Mouse (Mus musculus): ENCODE data around the gene Mup13.
"Not testable (repeated sequence)": the region's sequence is repeated elsewhere in the genome, so short reads cannot be mapped to it uniquely, and the experiment has no call there.

Gene Mup13

DNA sequence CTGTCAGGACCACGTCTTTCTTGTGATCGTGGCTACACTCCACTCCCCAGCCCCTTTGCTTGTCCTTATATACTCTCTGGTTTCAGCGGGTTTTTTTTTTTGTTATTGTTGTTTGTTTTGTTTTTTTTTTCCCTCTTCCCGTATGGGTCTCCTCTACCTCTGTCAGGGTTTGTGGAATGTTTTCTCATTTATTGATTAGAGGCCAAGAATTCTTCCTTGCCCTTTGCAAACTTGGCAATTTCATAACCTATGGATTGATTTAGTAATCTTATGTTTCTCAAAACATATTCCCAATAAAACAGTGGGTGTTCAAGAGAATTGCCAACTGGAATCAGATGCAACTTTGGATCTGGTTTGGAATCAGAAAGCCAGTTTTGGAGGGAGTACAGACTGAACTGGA, at the start of gene Mup13:
Gene Mup13, minus strand, starts transcription at position 101 of the 400 bp plus-strand sequence.
- DNase-seq: not testable (repeated sequence)
